Mouse (Mus musculus): Measurements from ENCODE around the gene Kyat1. TPM values are rescaled to one million over a fixed set of nuclear protein-coding genes. Genes with fewer than 3 reads are reported as not detected.

The Kyat1 gene
- polyA plus RNA-seq, 1 experiment from 2014 or later, result 7.6 TPM

DNA sequence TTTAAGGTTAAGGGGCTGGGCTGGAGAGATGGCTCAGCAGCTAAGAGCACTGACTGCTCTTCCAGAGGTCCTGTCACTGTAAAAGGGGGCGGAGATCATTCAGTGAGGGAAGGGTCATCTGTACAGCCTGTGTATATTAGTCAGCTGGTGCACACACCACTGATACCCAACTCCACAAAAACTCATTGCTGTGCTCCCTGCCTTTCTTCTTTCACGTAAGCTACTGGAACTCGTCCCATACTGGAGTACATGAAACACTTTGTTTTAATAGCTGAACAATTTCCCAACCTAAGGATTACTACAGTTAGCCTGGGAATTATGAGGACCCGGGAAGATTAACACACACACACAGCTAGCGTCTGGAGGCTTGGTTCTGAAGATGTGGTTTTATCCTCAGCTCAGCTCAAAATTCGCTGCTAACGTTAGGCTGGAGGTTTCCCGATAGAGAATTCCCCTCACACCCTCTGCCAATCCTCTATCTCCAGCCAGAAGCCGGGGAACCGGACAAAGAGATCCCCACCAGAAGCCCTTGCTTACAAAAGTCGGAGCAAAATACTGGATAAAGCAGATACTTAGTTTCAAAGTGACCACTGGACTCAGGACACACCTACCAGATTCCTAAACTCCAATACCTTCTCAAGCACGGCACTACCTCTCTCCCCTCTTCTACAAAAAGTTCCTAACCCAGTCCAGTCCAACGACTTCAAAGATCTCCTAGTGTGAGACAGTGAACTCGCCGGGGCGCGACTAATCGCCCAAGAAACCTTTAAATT lies 31.0 kb upstream of the Kyat1 start:
- WGBS, result 6% methylated on average over 18 of the region's 18 CpGs
- DNase-seq (ENCODE audit: low spot score), result no peak
- Histone ChIP-seq H3K4me1 (ENCODE audit: control insufficient read depth, insufficient read depth, low read length) (peaks cover 10% of the 10 kb centered on the region), H3K36me3 (ENCODE audit: control insufficient read depth, insufficient read depth, low read length) (peaks cover 8% of the 10 kb centered on the region; the same call in 1 of the 2 replicates), H3K9ac (ENCODE audit: low read length) (peak overlapping the region; percentile 88), H3K4me2 (ENCODE audit: low read depth, severe bottlenecking) (peak overlapping the region; percentile 75), H3K27me3 (ENCODE audit: control insufficient read depth, insufficient read depth, low read length) (no peaks in the 10 kb centered on the region), H3K9me3 (ENCODE audit: control insufficient read depth, low read length) (no peaks in the 10 kb centered on the region), H3K27ac (replicated peaks; ENCODE audit: low read depth, low read length) (peak overlapping the region; percentile 49), H3K4me3 (ENCODE audit: low read depth, low read length) (peak overlapping the region; percentile 85)
- no peak for ATAC-seq (ENCODE audit: insufficient number of reproducible peaks, low FRiP score, low TSS enrichment, low read depth)

- DNase-seq (ENCODE audit: low spot score) (no peak), ATAC-seq (ENCODE audit: insufficient number of reproducible peaks, low FRiP score, low TSS enrichment, low read depth) (no peak)
- no peak overlapping the region for H3K9ac ChIP-seq (ENCODE audit: low read length)
- WGBS, result 81% methylated on average over 5 of the region's 5 CpGs
- no peaks in the 10 kb centered on the region for H3K9me3 ChIP-seq (ENCODE audit: control insufficient read depth, low read length)
- H3K4me3 ChIP-seq (ENCODE audit: low read depth, low read length), result no peak overlapping the region
- H3K36me3 ChIP-seq (ENCODE audit: control insufficient read depth, insufficient read depth, low read length), result no peaks in the 10 kb centered on the region
- no peaks in the 10 kb centered on the region for H3K27me3 ChIP-seq (ENCODE audit: control insufficient read depth, insufficient read depth, low read length)
- H3K4me2 ChIP-seq (ENCODE audit: low read depth, severe bottlenecking), result no peak overlapping the region
- no peak overlapping the region for H3K27ac ChIP-seq (replicated peaks; ENCODE audit: low read depth, low read length)
- peaks cover 10% of the 10 kb centered on the region for H3K4me1 ChIP-seq (ENCODE audit: control insufficient read depth, insufficient read depth, low read length)
Measured at GRCm38 (mm10) chr2:30235593-30235992, 29.9 kb upstream of the Kyat1 start.

GRCm38 (mm10) chr2:30216293-30216692 lies 10.6 kb upstream of the Kyat1 start:
- Histone ChIP-seq H3K9me3 (ENCODE audit: control insufficient read depth, low read length) (no peaks in the 10 kb centered on the region), H3K27me3 (ENCODE audit: control insufficient read depth, insufficient read depth, low read length) (no peaks in the 10 kb centered on the region), H3K4me3 (ENCODE audit: low read depth, low read length) (no peak overlapping the region), H3K9ac (ENCODE audit: low read length) (no peak overlapping the region), H3K4me2 (ENCODE audit: low read depth, severe bottlenecking) (no peak overlapping the region), H3K27ac (replicated peaks; ENCODE audit: low read depth, low read length) (no peak overlapping the region), H3K4me1 (ENCODE audit: control insufficient read depth, insufficient read depth, low read length) (no peaks in the 10 kb centered on the region), H3K36me3 (ENCODE audit: control insufficient read depth, insufficient read depth, low read length) (no peaks in the 10 kb centered on the region)
- 94% methylated on average over 5 of the region's 5 CpGs for WGBS
- ATAC-seq (ENCODE audit: insufficient number of reproducible peaks, low FRiP score, low TSS enrichment, low read depth) (no peak), DNase-seq (ENCODE audit: low spot score) (no peak)

DNA sequence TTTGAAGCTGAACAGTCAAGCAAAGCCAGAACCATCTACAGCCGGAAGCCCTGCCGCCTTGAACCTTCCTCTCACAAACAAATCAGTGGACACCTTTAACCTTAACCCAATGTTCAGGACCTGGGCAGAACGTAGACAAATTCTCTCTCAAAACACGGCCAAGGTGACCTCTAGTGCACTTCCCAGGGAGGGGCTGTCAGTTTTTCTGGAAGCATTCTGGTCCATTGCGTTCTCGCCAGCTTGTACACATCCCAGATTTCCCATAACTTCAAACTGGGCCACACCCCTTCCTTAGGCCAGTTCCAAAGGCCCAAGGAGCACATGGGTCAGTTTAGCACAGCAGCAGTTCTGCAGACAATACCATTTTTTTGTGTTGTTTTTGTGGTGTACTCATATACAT lies 9.8 kb upstream of the Kyat1 start:
- H3K27me3 ChIP-seq (ENCODE audit: control insufficient read depth, insufficient read depth, low read length), result no peaks in the 10 kb centered on the region
- H3K9ac ChIP-seq (ENCODE audit: low read length), result no peak overlapping the region
- 83% methylated on average over 6 of the region's 6 CpGs for WGBS
- H3K9me3 ChIP-seq (ENCODE audit: control insufficient read depth, low read length), result no peaks in the 10 kb centered on the region
- H3K36me3 ChIP-seq (ENCODE audit: control insufficient read depth, insufficient read depth, low read length), result no peaks in the 10 kb centered on the region
- H3K4me1 ChIP-seq (ENCODE audit: control insufficient read depth, insufficient read depth, low read length), result no peaks in the 10 kb centered on the region
- no peak overlapping the region for H3K27ac ChIP-seq (replicated peaks; ENCODE audit: low read depth, low read length)
- H3K4me2 ChIP-seq (ENCODE audit: low read depth, severe bottlenecking), result no peak overlapping the region
- ATAC-seq (ENCODE audit: insufficient number of reproducible peaks, low FRiP score, low TSS enrichment, low read depth) (no peak), DNase-seq (ENCODE audit: low spot score) (no peak)
- H3K4me3 ChIP-seq (ENCODE audit: low read depth, low read length), result no peak overlapping the region

GRCm38 (mm10) chr2:30214745-30215144 lies 9.1 kb upstream of the Kyat1 start:
- ATAC-seq (ENCODE audit: insufficient number of reproducible peaks, low FRiP score, low TSS enrichment, low read depth) (no peak), DNase-seq (ENCODE audit: low spot score) (no peak)
- 92% methylated on average over 3 of the region's 3 CpGs for WGBS
- Histone ChIP-seq H3K27me3 (ENCODE audit: control insufficient read depth, insufficient read depth, low read length) (no peaks in the 10 kb centered on the region), H3K27ac (replicated peaks; ENCODE audit: low read depth, low read length) (no peak overlapping the region), H3K36me3 (ENCODE audit: control insufficient read depth, insufficient read depth, low read length) (no peaks in the 10 kb centered on the region), H3K4me1 (ENCODE audit: control insufficient read depth, insufficient read depth, low read length) (no peaks in the 10 kb centered on the region), H3K9me3 (ENCODE audit: control insufficient read depth, low read length) (no peaks in the 10 kb centered on the region), H3K4me3 (ENCODE audit: low read depth, low read length) (no peak overlapping the region), H3K4me2 (ENCODE audit: low read depth, severe bottlenecking) (no peak overlapping the region), H3K9ac (ENCODE audit: low read length) (no peak overlapping the region)

- H3K9me3 ChIP-seq (ENCODE audit: control insufficient read depth, low read length), result no peaks in the 10 kb centered on the region
- H3K36me3 ChIP-seq (ENCODE audit: control insufficient read depth, insufficient read depth, low read length), result no peaks in the 10 kb centered on the region
- no peak overlapping the region for H3K9ac ChIP-seq (ENCODE audit: low read length)
- WGBS, result 68% methylated on average over 1 of the region's 1 CpGs
- no peak overlapping the region for H3K4me3 ChIP-seq (ENCODE audit: low read depth, low read length)
- no peak overlapping the region for H3K4me2 ChIP-seq (ENCODE audit: low read depth, severe bottlenecking)
- H3K4me1 ChIP-seq (ENCODE audit: control insufficient read depth, insufficient read depth, low read length), result no peaks in the 10 kb centered on the region
- H3K27me3 ChIP-seq (ENCODE audit: control insufficient read depth, insufficient read depth, low read length), result no peaks in the 10 kb centered on the region
- no peak overlapping the region for H3K27ac ChIP-seq (replicated peaks; ENCODE audit: low read depth, low read length)
- DNase-seq (ENCODE audit: low spot score), result no peak
- ATAC-seq (ENCODE audit: insufficient number of reproducible peaks, low FRiP score, low TSS enrichment, low read depth), result no peak
Measured at GRCm38 (mm10) chr2:30212951-30213350, 7.3 kb upstream of the Kyat1 start.

- ATAC-seq (ENCODE audit: insufficient number of reproducible peaks, low FRiP score, low TSS enrichment, low read depth), result no peak
- Histone ChIP-seq H3K27ac (replicated peaks; ENCODE audit: low read depth, low read length) (no peak overlapping the region), H3K36me3 (ENCODE audit: control insufficient read depth, insufficient read depth, low read length) (no peaks in the 10 kb centered on the region), H3K27me3 (ENCODE audit: control insufficient read depth, insufficient read depth, low read length) (no peaks in the 10 kb centered on the region), H3K4me2 (ENCODE audit: low read depth, severe bottlenecking) (no peak overlapping the region), H3K4me3 (ENCODE audit: low read depth, low read length) (no peak overlapping the region), H3K9me3 (ENCODE audit: control insufficient read depth, low read length) (no peaks in the 10 kb centered on the region), H3K4me1 (ENCODE audit: control insufficient read depth, insufficient read depth, low read length) (no peaks in the 10 kb centered on the region), H3K9ac (ENCODE audit: low read length) (no peak overlapping the region)
- WGBS, result 72% methylated on average over 4 of the region's 4 CpGs
- DNase-seq (ENCODE audit: low spot score), result no peak
Measured at GRCm38 (mm10) chr2:30212169-30212545, 6.5 kb upstream of the Kyat1 start.

DNA sequence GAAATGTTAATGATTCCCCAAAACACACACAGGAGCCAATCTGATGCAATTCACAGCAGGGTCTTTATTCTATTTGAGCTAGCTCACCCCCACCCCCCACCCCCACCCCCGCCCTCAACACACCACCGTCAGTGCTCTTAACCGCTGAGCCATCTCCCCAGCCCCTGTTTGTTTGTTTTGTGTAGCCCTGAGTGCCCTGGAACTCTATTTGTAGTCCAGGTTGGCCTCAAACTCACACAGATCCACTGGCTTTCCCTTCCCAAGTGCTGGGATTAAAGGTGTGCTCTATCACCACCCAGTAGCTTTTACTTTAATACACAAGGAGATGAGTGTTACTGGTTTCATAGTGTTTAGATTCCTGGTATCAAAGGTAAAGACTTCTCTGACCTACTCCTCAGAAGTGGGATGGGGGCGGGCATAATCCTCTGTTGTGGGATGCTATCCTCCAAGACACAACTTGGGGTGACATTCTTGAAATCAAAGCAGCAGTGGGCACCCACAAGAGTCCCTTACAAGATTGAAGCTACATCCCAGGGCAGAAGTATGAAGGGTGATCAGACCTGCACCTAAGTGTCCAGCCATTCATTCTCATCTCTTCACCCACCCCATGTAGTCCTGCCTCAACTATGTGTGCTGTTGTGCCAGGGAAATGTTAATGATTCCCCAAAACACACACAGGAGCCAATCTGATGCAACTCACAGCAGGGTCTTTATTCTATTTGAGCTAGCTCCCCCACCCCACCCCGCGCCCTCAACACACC lies 5.9 kb upstream of the Kyat1 start:
- no peak for DNase-seq (ENCODE audit: low spot score)

More for the DNA sequence above, 5.9 kb upstream of the Kyat1 start:
- no peak for ATAC-seq (ENCODE audit: insufficient number of reproducible peaks, low FRiP score, low TSS enrichment, low read depth)
- no peak overlapping the region for H3K4me3 ChIP-seq (ENCODE audit: low read depth, low read length)
- H3K4me1 ChIP-seq (ENCODE audit: control insufficient read depth, insufficient read depth, low read length), result no peaks in the 10 kb centered on the region
- WGBS, result 70% methylated on average over 6 of the region's 6 CpGs
- no peak overlapping the region for H3K4me2 ChIP-seq (ENCODE audit: low read depth, severe bottlenecking)
- no peaks in the 10 kb centered on the region for H3K27me3 ChIP-seq (ENCODE audit: control insufficient read depth, insufficient read depth, low read length)
- no peaks in the 10 kb centered on the region for H3K9me3 ChIP-seq (ENCODE audit: control insufficient read depth, low read length)
- no peaks in the 10 kb centered on the region for H3K36me3 ChIP-seq (ENCODE audit: control insufficient read depth, insufficient read depth, low read length)
- no peak overlapping the region for H3K27ac ChIP-seq (replicated peaks; ENCODE audit: low read depth, low read length)
- H3K9ac ChIP-seq (ENCODE audit: low read length), result no peak overlapping the region
